Mouse (Mus musculus): ENCODE results near the gene Akap1. TPM values are rescaled to one million over a fixed set of nuclear protein-coding genes. Genes with fewer than 3 reads are reported as not detected.

The Akap1 gene
- polyA plus RNA-seq, 1 experiment from 2014 or later: 34.1 TPM

DNA sequence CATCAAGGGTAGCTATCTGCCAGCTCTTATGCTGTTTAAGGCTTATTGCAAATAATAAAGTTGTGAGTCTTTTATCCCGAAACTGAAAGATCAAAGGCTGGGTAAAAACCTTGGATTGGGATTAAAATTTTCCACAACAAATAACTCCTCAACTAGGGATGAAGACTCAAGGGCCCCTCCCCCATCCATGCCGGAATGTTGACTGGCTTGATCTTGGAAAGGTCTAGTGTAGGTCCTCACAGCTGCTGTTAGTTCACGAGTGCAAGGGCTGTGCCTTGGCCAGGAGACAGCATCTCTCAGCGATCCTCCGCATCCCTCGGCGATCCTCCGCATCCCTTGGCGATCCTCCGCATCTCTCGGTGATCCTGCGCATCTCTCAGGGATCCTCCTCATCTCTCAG is 13.6 kb upstream of the Akap1 start:
- H3K9ac ChIP-seq: no peak overlapping the region
- no peaks in the 10 kb centered on the region for H3K36me3 ChIP-seq
- no peak overlapping the region for H3K27ac ChIP-seq (ENCODE audit: poor library complexity, severe bottlenecking)
- ATAC-seq (ENCODE audit: insufficient number of reproducible peaks, low FRiP score): no peak
- H3K27me3 ChIP-seq (replicated peaks): peaks cover 5% of the 10 kb centered on the region; the same call in 1 of the 2 replicates
- H3K4me3 ChIP-seq: no peak overlapping the region
- H3K9me3 ChIP-seq (replicated peaks): 0 out of 2 replicates have a peak, but pooled peaks cover 3% of the 10 kb centered on the region
- 86% methylated on average over 12 of the region's 12 CpGs for WGBS
- H3K4me1 ChIP-seq (replicated peaks): peaks cover 4% of the 10 kb centered on the region
- H3K4me2 ChIP-seq: no peak overlapping the region

DNA sequence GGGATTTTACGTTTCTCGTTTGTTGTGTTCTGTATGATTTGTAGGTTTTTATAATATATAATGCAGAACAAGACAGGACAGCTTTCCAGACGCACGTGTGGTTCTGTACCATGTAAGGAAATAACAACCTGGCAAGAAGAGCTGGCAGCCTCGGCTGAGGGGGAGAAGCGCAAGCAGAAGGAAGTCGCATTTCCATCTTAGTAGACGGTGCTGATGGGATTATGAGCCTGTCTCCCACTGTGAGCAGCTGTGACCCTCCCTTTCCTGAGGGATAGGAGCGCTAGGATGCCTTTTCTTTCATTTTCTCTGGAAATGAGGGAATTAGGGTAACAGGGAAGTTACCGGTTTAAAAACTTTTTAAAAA is 9.3 kb upstream of the Akap1 start:
- Histone ChIP-seq H3K9ac (peak overlapping the region; percentile 59), H3K4me3 (peak overlapping the region; percentile 47), H3K4me2 (peak overlapping the region; percentile 80), H3K4me1 (replicated peaks) (peaks cover 5% of the 10 kb centered on the region), H3K9me3 (replicated peaks) (0 out of 2 replicates have a peak, but pooled peaks cover 3% of the 10 kb centered on the region), H3K27ac (ENCODE audit: poor library complexity, severe bottlenecking) (no peak overlapping the region), H3K36me3 (no peaks in the 10 kb centered on the region), H3K27me3 (replicated peaks) (peaks cover 5% of the 10 kb centered on the region; the same call in 1 of the 2 replicates)
- 3% methylated on average over 10 of the region's 10 CpGs for WGBS
- ATAC-seq (ENCODE audit: insufficient number of reproducible peaks, low FRiP score): no peak

DNA sequence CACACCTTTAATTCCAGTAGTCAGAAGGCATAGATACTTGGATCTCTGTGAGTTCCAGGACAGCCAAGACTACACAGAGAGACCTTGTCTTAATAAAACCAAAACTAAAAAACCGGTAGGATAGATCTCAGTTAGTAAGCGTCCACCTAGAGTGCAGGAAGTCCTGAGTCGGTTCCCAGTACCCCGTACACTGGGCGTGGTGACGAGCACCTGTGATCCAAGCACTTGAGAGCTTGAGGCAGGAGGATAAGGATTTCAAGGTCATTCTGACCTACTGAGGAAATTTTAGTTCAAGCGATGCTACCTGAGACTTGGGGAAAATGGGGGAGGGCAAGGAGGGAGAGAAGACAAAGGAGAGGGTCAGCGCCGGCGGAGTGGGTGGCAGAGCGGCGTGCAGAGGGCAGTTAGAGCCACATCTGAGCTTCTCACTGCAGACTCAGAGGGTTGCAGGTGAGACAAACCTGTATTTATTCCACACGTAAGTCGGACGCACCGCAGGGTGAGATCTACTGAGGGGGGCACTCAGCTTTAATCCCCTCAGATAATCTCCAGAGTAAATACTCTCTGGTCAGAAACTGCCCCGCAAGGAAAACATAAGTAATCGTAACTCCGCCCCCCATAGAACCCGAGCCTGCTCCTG is 8.8 kb upstream of the Akap1 start:
- Histone ChIP-seq H3K4me2 (peak overlapping the region; percentile 80), H3K4me1 (replicated peaks) (peaks cover 5% of the 10 kb centered on the region), H3K9me3 (replicated peaks) (0 out of 2 replicates have a peak, but pooled peaks cover 2% of the 10 kb centered on the region), H3K36me3 (no peaks in the 10 kb centered on the region), H3K9ac (peak overlapping the region; percentile 59), H3K4me3 (peak overlapping the region; percentile 47), H3K27me3 (replicated peaks) (peaks cover 5% of the 10 kb centered on the region; the same call in 1 of the 2 replicates), H3K27ac (ENCODE audit: poor library complexity, severe bottlenecking) (no peak overlapping the region)
- 3% methylated on average over 20 of the region's 20 CpGs for WGBS
- no peak for ATAC-seq (ENCODE audit: insufficient number of reproducible peaks, low FRiP score)

DNA sequence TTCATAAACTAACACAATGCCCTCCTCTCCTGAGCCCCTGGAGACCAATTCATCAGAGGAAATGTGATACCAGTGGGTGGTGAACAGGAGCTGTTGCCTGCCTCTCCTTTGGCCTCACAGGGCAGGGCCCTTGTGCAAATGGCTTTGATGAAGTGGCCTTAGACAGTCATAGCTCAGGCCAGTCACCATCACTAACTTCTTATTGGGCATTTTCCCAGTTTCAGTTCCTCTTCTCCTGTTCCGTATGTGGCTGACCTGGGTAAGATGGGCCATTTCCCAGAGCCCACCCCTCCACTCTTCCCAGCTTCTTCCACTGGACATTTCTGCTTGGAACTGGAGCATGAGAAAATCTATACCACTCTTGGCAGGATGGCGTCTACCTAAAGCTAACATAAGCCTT is 5.1 kb upstream of the Akap1 start:
- Histone ChIP-seq H3K4me3 (no peak overlapping the region), H3K36me3 (no peaks in the 10 kb centered on the region), H3K27ac (ENCODE audit: poor library complexity, severe bottlenecking) (no peak overlapping the region), H3K9me3 (replicated peaks) (no peaks in the 10 kb centered on the region), H3K4me2 (no peak overlapping the region), H3K4me1 (replicated peaks) (peaks cover 5% of the 10 kb centered on the region), H3K27me3 (replicated peaks) (0 out of 2 replicates have a peak, but pooled peaks cover 5% of the 10 kb centered on the region), H3K9ac (no peak overlapping the region)
- WGBS: 83% methylated on average over 2 of the region's 2 CpGs
- no peak for ATAC-seq (ENCODE audit: insufficient number of reproducible peaks, low FRiP score)

DNA sequence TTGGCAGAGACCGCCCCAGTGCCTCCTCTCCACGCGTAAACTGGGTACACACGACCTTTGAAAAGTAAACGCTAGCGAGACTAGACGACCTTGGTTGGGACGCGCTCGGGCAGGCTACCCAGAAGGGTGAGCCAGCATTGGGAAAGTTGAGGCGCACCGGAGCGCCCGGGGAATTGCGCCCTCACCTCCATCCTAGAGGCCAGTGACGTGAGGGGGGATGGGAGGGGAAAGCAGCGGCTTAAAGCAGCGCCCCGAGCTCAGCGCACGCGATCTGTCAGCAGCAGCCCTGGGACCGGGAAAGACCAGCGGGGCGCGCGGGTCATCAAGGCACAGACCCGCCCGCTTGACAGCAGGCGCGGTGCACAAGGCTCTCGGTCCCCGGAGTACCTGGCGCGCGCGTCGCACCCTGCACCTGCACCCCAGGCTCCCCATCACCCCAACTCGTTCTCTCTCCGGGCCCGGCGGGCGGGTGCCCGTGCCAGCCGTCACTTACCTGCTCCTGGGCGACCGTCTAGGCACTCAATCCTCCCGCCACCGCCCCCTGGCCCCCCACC is 405 bp downstream of the Akap1 start:
- Histone ChIP-seq H3K4me1 (replicated peaks) (peaks cover 38% of the 10 kb centered on the region), H3K36me3 (no peaks in the 10 kb centered on the region), H3K4me3 (peak overlapping the region; percentile 70), H3K4me2 (peak overlapping the region; percentile 94), H3K27ac (ENCODE audit: poor library complexity, severe bottlenecking) (peak overlapping the region; percentile 74), H3K9me3 (replicated peaks) (no peaks in the 10 kb centered on the region), H3K27me3 (replicated peaks) (no peaks in the 10 kb centered on the region), H3K9ac (peak overlapping the region; percentile 81)
- peak; percentile 30 for ATAC-seq (ENCODE audit: insufficient number of reproducible peaks, low FRiP score)
- WGBS: under 1% methylated on average over 49 of the region's 49 CpGs

DNA sequence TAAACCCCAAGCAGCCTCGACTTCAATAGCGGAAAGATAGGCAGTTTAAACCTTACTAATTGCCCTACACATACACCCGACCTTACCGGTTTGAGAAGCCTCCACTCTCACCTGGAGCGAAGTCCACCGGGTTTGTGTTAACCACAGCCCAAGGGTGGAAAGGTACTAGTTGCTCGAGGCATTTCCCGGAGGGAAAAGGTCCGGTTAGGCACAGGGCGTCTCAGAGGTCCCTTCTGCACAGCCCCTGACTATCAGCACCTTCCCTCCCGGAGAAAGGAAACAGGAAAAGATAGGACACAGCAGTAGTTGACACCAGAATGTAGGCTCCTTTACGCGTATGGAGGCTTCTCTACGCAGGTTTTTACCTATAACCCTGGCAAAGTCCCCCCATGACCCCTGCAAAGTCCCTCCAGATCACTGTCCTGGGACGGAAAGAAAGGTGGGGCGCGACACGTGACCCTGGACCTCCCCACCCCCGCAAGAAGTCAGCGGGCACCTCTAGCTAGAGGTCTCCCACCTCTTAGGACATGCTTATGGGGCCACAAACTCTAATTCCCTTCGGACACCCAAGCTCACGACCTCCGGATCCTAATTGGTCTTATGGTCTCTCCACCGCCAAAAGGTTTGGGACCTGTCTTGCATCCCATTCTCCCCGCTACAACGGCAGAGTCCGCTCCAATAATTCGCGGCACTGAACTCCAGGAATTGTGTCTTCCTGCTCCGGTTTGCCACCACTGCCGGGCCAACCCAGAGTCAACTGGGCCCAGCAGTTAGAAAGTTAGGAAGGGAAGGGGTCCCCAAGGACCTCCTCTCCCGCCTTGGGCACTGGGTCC is 1.1 kb downstream of the Akap1 start:
- Histone ChIP-seq H3K4me2 (peak overlapping the region; percentile 94), H3K36me3 (no peaks in the 10 kb centered on the region), H3K27me3 (replicated peaks) (no peaks in the 10 kb centered on the region), H3K4me1 (replicated peaks) (peaks cover 38% of the 10 kb centered on the region), H3K9ac (peak overlapping the region; percentile 81), H3K9me3 (replicated peaks) (no peaks in the 10 kb centered on the region), H3K27ac (ENCODE audit: poor library complexity, severe bottlenecking) (peak overlapping the region; percentile 74), H3K4me3 (peak overlapping the region; percentile 70)
- WGBS: under 1% methylated on average over 32 of the region's 32 CpGs
- no peak for ATAC-seq (ENCODE audit: insufficient number of reproducible peaks, low FRiP score)

DNA sequence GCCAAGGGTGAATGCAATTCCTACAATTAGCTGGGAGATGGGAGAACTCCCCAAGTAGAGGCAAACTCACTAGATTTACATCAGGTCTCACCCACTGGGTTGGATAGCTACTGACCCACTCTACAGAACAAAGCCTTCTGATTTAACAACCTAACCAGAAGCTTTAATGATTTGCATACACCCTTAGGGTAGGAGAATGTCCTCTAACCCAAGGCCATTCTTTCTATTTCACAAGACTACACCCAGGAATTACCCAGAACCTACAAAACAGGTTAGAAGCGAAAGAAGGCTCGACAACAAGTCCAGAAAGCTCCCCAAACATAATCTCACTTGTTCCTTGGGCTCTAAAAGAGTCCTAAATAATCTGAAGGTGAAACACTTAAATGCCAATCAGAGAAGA is 2.0 kb downstream of the Akap1 start:
- Histone ChIP-seq H3K4me3 (peak overlapping the region; percentile 70), H3K4me2 (peak overlapping the region; percentile 94), H3K4me1 (replicated peaks) (peaks cover 43% of the 10 kb centered on the region), H3K9me3 (replicated peaks) (no peaks in the 10 kb centered on the region), H3K9ac (peak overlapping the region; percentile 81), H3K27me3 (replicated peaks) (no peaks in the 10 kb centered on the region), H3K36me3 (no peaks in the 10 kb centered on the region), H3K27ac (ENCODE audit: poor library complexity, severe bottlenecking) (0 out of 2 replicates have a peak overlapping the region, but pooled peaks have one; percentile 74)
- no peak for ATAC-seq (ENCODE audit: insufficient number of reproducible peaks, low FRiP score)
- WGBS: 78% methylated on average over 2 of the region's 2 CpGs

DNA sequence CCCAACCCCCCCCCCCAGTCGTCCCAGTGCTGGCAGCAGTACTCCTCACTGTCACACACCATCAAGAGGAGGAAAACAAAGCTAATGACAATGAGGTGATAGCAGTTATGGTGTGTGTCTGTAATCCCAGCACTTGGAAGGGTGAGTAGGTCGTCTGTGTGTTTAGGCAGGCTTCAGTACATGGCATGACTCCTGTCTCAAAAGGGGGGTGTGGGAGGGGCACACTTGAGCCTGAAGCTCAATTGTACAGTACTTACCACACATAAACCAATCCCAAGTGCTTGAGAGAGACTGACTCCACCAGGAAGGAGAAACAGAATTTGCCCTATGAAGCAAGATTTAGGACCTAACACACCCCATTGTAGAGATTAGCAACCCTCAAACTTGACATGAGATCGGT is 3.3 kb downstream of the Akap1 start:
- no peaks in the 10 kb centered on the region for H3K36me3 ChIP-seq
- WGBS: 39% methylated on average over 3 of the region's 3 CpGs
- H3K4me1 ChIP-seq (replicated peaks): peaks cover 56% of the 10 kb centered on the region
- H3K9me3 ChIP-seq (replicated peaks): no peaks in the 10 kb centered on the region
- H3K4me2 ChIP-seq: 0 out of 2 replicates have a peak overlapping the region, but pooled peaks have one; percentile 94
- H3K4me3 ChIP-seq: no peak overlapping the region
- peak overlapping the region; percentile 13; the same call in 1 of the 2 replicates for H3K9ac ChIP-seq
- ATAC-seq (ENCODE audit: insufficient number of reproducible peaks, low FRiP score): no peak
- no peaks in the 10 kb centered on the region for H3K27me3 ChIP-seq (replicated peaks)
- peak overlapping the region; percentile 28; the same call in 1 of the 2 replicates for H3K27ac ChIP-seq (ENCODE audit: poor library complexity, severe bottlenecking)

DNA sequence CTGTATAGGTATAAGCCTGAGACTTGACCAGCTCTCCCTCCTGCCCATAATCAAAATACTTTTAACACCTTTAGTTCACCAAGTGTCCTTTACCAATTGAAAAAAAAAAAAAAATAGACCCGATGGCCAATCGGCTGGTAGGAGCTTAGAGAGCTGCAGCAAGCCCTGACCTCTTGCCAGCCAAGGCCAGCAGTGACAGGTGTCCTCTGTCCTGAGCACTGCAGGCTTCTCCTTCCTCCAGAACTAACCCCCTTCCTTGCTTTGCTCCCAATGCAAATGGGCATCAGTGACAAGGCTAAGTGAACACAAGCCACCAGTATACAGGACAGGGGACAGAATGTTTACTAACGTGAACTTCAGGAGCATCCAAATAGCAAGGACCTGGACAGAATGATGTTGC is 3.7 kb downstream of the Akap1 start:
- WGBS: 74% methylated on average over 3 of the region's 3 CpGs
- Histone ChIP-seq H3K27ac (ENCODE audit: poor library complexity, severe bottlenecking) (peak overlapping the region; percentile 28; the same call in 1 of the 2 replicates), H3K4me2 (no peak overlapping the region), H3K27me3 (replicated peaks) (no peaks in the 10 kb centered on the region), H3K9ac (peak overlapping the region; percentile 13; the same call in 1 of the 2 replicates), H3K9me3 (replicated peaks) (no peaks in the 10 kb centered on the region), H3K36me3 (no peaks in the 10 kb centered on the region), H3K4me3 (no peak overlapping the region), H3K4me1 (replicated peaks) (peaks cover 60% of the 10 kb centered on the region)
- ATAC-seq (ENCODE audit: insufficient number of reproducible peaks, low FRiP score): no peak

DNA sequence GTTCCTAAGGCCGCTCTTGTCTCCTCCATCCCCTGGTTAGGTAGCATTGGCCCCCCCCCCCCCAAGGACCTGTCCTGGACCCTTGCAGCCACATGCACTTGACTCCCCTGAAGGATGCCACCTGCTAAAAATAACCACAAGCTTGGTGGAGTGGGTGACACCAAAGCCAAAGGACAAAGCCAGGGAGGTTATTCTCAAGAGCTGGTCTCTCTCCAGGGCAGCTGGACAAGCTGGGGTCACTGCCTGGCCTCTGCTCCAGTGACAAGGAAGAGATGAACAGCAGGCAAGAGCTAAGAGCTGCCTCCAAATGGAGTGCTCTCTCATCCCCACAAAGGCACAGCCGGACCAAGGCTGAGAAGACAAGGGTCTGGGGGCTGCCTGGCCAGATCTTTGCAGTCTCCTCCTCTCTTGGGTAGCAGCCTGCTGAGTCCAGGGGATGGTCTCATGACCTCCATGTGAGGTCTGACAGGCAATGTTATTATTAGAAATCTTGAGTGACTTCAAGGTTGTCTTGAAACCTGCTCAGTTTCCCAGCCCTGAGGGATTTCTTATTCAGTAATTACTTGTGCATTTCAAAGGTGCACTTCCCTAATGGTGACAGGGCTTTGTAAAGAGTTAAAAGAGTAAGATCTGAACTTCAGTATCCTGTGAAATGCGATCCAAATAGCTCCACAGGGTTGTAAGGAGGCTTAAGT is 6.9 kb downstream of the Akap1 start:
- H3K27me3 ChIP-seq (replicated peaks): no peaks in the 10 kb centered on the region
- H3K9ac ChIP-seq: peak overlapping the region; percentile 47
- H3K4me3 ChIP-seq: no peak overlapping the region
- H3K27ac ChIP-seq (ENCODE audit: poor library complexity, severe bottlenecking): peak overlapping the region; percentile 96
- peaks cover 63% of the 10 kb centered on the region for H3K4me1 ChIP-seq (replicated peaks)
- H3K36me3 ChIP-seq: 0 out of 2 replicates have a peak, but pooled peaks cover 3% of the 10 kb centered on the region
- 53% methylated on average over 3 of the region's 3 CpGs for WGBS
- ATAC-seq (ENCODE audit: insufficient number of reproducible peaks, low FRiP score): no peak
- H3K9me3 ChIP-seq (replicated peaks): no peaks in the 10 kb centered on the region
- H3K4me2 ChIP-seq: peak overlapping the region; percentile 41
